Mouse (Mus musculus) right cerebral cortex, postnatal 4 days (tissue): ENCODE data around the gene Anxa9.

Experiments used
- DNase-seq: peaks from one replicate; pipeline ENCODE4 v3.0.0-alpha.2; 2022

Gene Anxa9

GRCm38 (mm10) chr3:95313476-95313875 lies 6.5 kb upstream of the Anxa9 start:
- no peak for DNase-seq

- DNase-seq, result no peak
These were observed 5.6 kb upstream of the Anxa9 start for GRCm38 (mm10) chr3:95312623-95313022.

- DNase-seq, result peak; percentile 40
These were observed 4.2 kb upstream of the Anxa9 start for GRCm38 (mm10) chr3:95310968-95311882.

- DNase-seq, result no peak
These were observed 3.5 kb upstream of the Anxa9 start for GRCm38 (mm10) chr3:95310496-95310895.

- DNase-seq, result no peak
These were observed 732 bp downstream of the Anxa9 start for GRCm38 (mm10) chr3:95306244-95306643.

GRCm38 (mm10) chr3:95301204-95301796 lies 5.7 kb downstream of the Anxa9 start:
- DNase-seq, result no peak

- no peak for DNase-seq
These were observed 9.0 kb downstream of the Anxa9 start for GRCm38 (mm10) chr3:95298018-95298417.

GRCm38 (mm10) chr3:95296103-95296469 lies 10.9 kb downstream of the Anxa9 start:
- DNase-seq, result peak; percentile 30

GRCm38 (mm10) chr3:95295321-95296102 lies 11.5 kb downstream of the Anxa9 start:
- no peak for DNase-seq

- DNase-seq, result no peak
These were observed 12.3 kb downstream of the Anxa9 start for GRCm38 (mm10) chr3:95294718-95295117.

- no peak for DNase-seq
These were observed 12.7 kb downstream of the Anxa9 start for GRCm38 (mm10) chr3:95294316-95294715.

GRCm38 (mm10) chr3:95293537-95293936 lies 13.4 kb downstream of the Anxa9 start:
- DNase-seq, result no peak

GRCm38 (mm10) chr3:95292899-95293298 lies 14.1 kb downstream of the Anxa9 start:
- no peak for DNase-seq

GRCm38 (mm10) chr3:95291041-95291440 lies 15.9 kb downstream of the Anxa9 start:
- no peak for DNase-seq

GRCm38 (mm10) chr3:95290156-95290555 lies 16.8 kb downstream of the Anxa9 start:
- no peak for DNase-seq

GRCm38 (mm10) chr3:95289419-95289818 lies 17.6 kb downstream of the Anxa9 start:
- no peak for DNase-seq

- DNase-seq, result no peak
These were observed 19.4 kb downstream of the Anxa9 start for GRCm38 (mm10) chr3:95287541-95287940.

GRCm38 (mm10) chr3:95286510-95286909 lies 20.5 kb downstream of the Anxa9 start:
- DNase-seq, result no peak

GRCm38 (mm10) chr3:95286011-95286410 lies 21.0 kb downstream of the Anxa9 start:
- no peak for DNase-seq

GRCm38 (mm10) chr3:95285390-95285789 lies 21.6 kb downstream of the Anxa9 start:
- no peak for DNase-seq

GRCm38 (mm10) chr3:95284501-95285281 lies 22.3 kb downstream of the Anxa9 start:
- no peak for DNase-seq

GRCm38 (mm10) chr3:95284062-95284461 lies 22.9 kb downstream of the Anxa9 start:
- no peak for DNase-seq

- DNase-seq, result no peak
These were observed 23.4 kb downstream of the Anxa9 start for GRCm38 (mm10) chr3:95283589-95283941.
